Mouse (Mus musculus): Measurements from ENCODE around the gene Mapk8ip2.

GRCm38 (mm10) chr15:89434136-89434535 lies 19.6 kb upstream of the Mapk8ip2 start:
- no peak for TF ChIP-seq CTCF (IDR thresholded peaks at IDR 0.05; ENCODE audit: low read depth)
- TF ChIP-seq EP300 (IDR thresholded peaks at IDR 0.05; ENCODE audit: low read depth): no peak
